Mouse (Mus musculus): ENCODE measurements at regions not wholly inside any gene's neighbourhood (a gene's known extent, or its start where the extent isn't known, plus 50 kb on each side); places are given as distances from the start of the nearest gene placed in this dataset.
"Not testable (repeated sequence)": the region's sequence is repeated elsewhere in the genome, so short reads cannot be mapped to it uniquely, and the experiment has no call there.

- no peak for DNase-seq (ENCODE audit: low read depth, low spot score)
Measured at GRCm38 (mm10) chr15:26953818-26954385, 58.5 kb upstream of the Fbxl7 start.

GRCm38 (mm10) chr15:26958980-26959379 lies 63.6 kb upstream of the Fbxl7 start:
- no peak for DNase-seq (ENCODE audit: low read depth, low spot score)

- DNase-seq (ENCODE audit: low read depth, low spot score): no peak
Measured at GRCm38 (mm10) chr15:26968392-26969025, 73.1 kb upstream of the Fbxl7 start.

- no peak for DNase-seq (ENCODE audit: low read depth, low spot score)
Measured at GRCm38 (mm10) chr15:26970770-26971169, 75.4 kb upstream of the Fbxl7 start.

DNA sequence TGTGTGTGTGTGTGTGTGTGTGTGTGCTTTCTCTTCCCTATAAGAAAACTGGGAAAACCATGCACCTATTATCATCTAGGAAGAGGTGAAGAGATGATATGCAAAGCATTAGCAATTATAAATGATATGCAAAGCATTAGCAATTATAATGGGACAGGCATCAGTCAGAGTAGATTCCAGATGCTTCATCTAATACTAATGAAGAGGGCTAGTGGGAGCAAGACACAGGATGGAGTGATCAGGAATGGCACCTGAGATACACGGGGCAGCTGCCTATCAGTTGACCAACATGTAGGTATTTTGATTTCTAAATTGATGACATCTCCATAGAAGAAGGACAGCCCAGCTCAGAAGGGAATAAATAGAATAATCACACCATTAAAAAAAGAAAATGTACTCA lies 97.7 kb upstream of the Fbxl7 start:
- DNase-seq (ENCODE audit: low read depth, low spot score): no peak

DNA sequence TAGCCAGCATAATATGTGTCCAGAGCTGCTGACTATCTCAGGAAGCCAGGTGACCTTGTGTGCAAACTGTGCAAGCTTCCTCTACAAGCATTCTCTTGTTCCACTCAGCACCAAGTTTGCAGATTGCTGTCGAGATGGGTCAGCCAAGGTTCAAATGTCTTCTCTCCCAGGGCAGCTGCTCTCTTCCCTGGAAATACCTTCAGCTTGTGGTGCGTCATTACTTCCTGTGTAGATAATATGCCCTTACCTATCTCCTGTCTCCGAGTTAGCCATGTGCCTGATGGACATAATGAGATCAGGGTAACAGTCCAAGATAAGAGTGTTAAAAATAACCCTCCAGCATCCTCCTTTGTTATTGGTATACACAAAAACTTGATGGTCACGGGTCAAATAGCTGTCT lies 113.7 kb upstream of the Fbxl7 start:
- no peak for DNase-seq (ENCODE audit: low read depth, low spot score)

GRCm38 (mm10) chr15:27013906-27014658 lies 118.7 kb upstream of the Fbxl7 start:
- DNase-seq (ENCODE audit: low read depth, low spot score): no peak

DNA sequence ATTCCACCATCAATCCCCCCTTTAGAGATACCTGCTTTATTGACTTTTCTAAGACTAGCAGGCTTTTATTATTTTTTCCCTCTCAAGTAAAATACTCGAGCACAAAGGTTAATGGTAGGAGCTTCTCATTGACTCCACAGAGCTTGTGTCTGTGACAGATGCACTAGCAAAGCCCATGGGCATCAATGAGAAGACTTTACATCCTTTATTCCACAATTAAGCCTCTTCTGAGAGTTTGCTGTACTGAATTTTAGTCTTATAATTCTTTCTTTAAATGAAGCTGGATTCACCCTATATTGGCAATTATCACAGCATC lies 119.2 kb upstream of the Fbxl7 start:
- DNase-seq (ENCODE audit: low read depth, low spot score): no peak

DNA sequence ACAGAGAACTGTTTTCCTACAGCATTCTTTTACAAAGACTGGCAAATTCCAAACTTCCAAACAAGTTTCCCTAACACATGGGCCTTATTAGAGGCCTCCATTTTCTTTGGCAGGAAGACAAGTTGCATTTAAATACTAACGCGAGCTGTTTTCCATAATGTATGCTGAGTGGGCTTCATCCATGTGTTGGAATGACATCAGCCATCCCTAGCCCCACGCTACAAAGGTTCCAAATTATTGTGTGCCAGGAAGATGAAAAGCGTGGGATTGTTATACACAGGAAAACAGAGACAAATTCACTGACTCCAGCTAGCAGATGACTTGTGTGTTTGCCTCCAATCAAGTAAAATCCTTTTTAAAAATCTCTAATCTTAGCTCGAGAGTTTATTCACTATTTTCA lies 125.1 kb upstream of the Fbxl7 start:
- DNase-seq (ENCODE audit: low read depth, low spot score): no peak

DNA sequence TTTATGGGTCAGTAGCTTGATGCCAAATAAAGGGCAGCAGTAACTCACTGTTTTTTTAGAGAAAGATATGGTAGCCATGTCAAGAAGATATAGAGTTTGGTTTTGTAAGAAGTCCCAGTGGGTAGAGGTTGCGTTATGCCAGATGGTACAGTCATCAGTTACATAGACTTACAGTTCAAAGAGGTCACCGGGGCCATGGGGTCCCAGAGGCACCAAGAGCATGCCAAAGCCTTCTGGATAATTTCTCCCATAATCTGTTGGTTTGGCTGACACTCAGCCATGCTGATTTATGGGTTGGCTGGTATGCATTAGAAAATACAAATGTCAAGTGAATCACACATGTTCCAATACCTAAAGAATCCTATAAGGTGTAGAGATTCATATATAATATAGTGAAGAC lies 137.9 kb upstream of the Fbxl7 start:
- no peak for DNase-seq (ENCODE audit: low read depth, low spot score)

- DNase-seq (ENCODE audit: low read depth, low spot score): no peak
Measured at GRCm38 (mm10) chr15:27043788-27044187, 148.4 kb upstream of the Fbxl7 start.

- no peak for DNase-seq (ENCODE audit: low read depth, low spot score)
Measured at GRCm38 (mm10) chr15:27050673-27051072, 155.3 kb upstream of the Fbxl7 start.

GRCm38 (mm10) chr15:27063456-27063855 lies 168.1 kb upstream of the Fbxl7 start:
- DNase-seq (ENCODE audit: low read depth, low spot score): no peak

DNA sequence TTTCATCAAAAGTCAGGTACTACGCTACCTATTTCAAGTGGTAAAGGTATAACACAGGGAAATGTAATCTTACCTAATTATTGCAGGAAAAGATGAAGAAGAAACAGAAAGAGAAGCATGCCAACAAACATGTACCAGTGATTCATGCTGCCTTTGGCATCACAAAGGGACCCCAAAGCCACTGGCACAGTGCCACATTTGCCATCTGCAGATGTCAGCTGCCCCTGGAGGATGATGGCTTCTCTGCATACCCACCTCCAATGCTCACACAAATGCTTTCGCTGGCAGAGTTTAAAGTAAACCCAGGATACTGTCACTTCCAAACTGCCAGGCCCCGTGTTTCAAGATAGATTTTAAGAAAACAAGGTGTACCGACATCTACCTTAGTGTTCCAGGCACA lies 168.6 kb upstream of the Fbxl7 start:
- DNase-seq (ENCODE audit: low read depth, low spot score): no peak

GRCm38 (mm10) chr15:27067691-27068090 lies 172.3 kb upstream of the Fbxl7 start:
- no peak for DNase-seq (ENCODE audit: low read depth, low spot score)

DNA sequence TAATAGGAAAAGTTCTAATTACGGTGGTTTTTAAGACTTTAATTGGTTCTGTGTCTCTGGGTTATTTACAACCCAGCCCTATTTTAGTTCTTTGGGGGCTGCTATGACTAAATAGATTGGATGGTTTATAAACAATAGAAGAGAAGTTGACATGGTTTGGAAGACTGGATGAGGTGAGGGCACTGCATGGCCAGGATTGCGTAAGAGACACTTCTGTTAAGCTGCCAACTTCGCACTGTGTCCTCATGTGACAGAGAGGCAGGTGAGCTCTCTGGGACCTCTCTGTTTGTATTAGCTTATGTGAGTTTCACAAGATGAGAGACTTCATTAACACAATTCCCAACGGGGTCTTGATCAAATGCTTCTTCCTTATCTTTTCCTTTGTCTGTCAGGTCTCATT lies 182.5 kb upstream of the Fbxl7 start:
- DNase-seq (ENCODE audit: low read depth, low spot score): no peak

- no peak for DNase-seq (ENCODE audit: low read depth, low spot score)
Measured at GRCm38 (mm10) chr15:27082826-27083225, 187.4 kb upstream of the Fbxl7 start.

DNA sequence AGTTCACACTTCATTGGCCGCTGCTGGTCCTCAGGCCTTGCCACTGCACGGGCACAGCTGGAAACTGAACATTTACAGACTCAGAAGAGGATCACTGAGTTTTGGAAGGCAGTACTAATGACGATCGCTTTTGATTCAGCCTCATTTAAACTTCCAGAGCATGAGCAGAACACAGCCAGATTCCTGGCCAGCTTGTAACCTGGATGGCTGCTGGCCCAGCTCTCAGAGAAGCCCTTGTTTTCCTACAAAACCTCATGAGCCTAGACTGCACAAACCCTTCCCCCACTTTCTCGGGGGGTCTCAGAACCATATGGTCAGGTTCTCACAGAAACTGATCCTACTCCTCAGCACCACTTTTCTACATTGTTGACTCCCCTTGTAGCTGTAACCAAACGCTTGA lies 188.2 kb upstream of the Fbxl7 start:
- no peak for DNase-seq (ENCODE audit: low read depth, low spot score)

GRCm38 (mm10) chr15:27089155-27089554 lies 193.8 kb upstream of the Fbxl7 start:
- DNase-seq (ENCODE audit: low read depth, low spot score): no peak

GRCm38 (mm10) chr15:27094102-27094501 lies 198.7 kb upstream of the Fbxl7 start:
- DNase-seq (ENCODE audit: low read depth, low spot score): no peak

GRCm38 (mm10) chr15:27095231-27095630 lies 199.9 kb upstream of the Fbxl7 start:
- no peak for DNase-seq (ENCODE audit: low read depth, low spot score)

- not testable (repeated sequence) for DNase-seq (ENCODE audit: low read depth, low spot score)
Measured at GRCm38 (mm10) chr15:27101610-27102009, 206.2 kb upstream of the Fbxl7 start.

GRCm38 (mm10) chr15:27109130-27109529 lies 213.8 kb upstream of the Fbxl7 start:
- DNase-seq (ENCODE audit: low read depth, low spot score): no peak

All from c-Kit-negative CD71-positive TER-119-positive erythroid progenitor cells, embryonic 14.5 days (primary cell).